Mouse (Mus musculus): ENCODE data around the gene Aloxe3.
"Not testable (repeated sequence)": the region's sequence is repeated elsewhere in the genome, so short reads cannot be mapped to it uniquely, and the experiment has no call there.

Aloxe3 gene

DNA sequence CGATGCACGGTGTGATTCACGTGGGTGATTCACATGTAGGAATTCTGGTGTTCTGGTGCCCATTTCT lies at the start of gene Aloxe3:
Gene Aloxe3 (plus strand): TSS at position 45 of the 67 bp plus-strand sequence.
- no peak for DNase-seq (ENCODE audit: low read depth, low spot score)

DNA sequence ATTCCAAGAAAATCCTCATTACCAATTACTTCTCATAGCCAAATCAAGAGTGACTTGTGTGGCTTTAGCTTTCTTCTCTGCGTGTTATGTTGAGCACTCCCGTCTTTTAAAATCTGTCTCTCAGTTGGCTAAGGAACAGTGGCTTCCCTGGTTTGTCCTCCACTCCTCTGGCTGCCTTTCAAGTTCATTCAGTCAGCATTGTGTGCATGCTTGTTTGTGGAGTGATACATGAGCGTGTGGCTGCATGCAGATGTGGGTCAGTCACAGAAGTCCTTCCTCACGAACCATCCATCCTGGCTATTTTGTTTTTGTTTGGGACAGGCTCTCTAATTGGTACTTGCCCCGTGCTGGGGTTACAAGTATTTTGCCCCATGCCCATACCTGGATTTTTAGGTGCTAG lies 49.1 kb upstream of the Aloxe3 start:
- no peak for DNase-seq (ENCODE audit: low read depth, low spot score)

DNA sequence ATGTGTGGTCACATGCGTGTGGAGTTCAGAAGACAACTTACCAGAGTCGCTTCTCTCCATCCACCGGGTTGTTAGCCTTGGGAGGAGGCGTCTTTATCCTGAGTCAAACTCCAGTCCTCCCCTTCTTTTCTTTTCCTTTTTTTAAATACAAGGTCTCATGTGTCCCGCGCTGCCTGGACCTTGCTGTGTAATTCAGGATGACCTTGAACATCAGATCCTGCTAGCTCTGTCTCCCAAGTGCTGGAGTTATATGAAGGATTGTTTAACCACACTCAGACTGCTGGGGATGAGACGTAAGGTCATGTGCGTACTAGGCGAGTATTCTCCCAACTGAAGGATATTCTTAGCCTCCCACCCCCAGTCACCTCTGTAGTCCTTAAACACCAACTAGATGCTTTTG lies 48.4 kb upstream of the Aloxe3 start:
- no peak for DNase-seq (ENCODE audit: low read depth, low spot score)

DNA sequence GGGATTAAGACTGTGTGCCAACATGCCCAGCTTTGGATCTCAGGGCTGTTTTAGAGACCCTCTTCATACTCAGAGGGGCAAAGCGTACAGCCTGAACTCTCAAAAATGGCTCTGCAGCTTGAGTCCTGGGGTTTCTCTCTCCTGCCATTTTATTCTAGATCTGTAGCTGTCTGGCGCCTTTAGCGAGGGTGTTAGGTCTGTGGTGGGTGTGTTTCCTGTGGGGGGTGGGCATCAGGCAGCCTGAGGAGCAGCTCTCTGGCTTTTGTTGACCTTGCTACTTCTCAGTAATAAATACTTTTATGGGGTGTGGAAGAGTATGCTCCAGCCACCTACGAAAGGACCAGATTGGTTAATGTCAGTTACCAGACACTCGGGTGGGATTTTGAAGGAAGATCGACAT lies 47.7 kb upstream of the Aloxe3 start:
- no peak for DNase-seq (ENCODE audit: low read depth, low spot score)

DNA sequence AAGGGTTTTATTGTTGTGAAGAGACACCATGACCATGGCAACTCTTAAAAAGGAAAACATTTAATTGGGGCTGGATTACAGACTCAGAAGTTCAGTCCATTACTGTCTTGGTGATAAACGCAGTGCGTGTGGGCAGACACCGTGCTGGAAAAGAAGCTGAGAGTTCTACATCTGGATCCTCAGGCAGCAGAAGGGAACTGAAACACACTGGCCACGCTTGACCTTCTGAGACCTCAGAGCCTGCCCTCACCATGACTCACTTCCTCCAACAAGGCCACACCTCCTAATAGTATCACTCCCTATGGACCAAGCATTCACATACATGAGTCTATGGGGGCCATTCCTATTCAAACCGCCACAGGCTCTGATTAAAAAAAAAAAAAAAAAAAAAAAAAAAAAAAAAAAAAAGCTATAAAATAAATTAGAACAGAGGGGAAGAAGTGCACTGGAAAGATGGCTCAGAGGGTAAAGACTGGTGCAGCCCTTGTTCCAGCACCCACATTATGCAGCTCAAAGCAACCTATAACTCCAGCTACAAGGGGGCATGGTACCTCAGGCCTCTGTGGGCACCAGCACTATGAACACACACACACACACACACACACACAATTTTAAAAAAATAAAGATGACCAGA lies 46.8 kb upstream of the Aloxe3 start:
- no peak for DNase-seq (ENCODE audit: low read depth, low spot score)

DNA sequence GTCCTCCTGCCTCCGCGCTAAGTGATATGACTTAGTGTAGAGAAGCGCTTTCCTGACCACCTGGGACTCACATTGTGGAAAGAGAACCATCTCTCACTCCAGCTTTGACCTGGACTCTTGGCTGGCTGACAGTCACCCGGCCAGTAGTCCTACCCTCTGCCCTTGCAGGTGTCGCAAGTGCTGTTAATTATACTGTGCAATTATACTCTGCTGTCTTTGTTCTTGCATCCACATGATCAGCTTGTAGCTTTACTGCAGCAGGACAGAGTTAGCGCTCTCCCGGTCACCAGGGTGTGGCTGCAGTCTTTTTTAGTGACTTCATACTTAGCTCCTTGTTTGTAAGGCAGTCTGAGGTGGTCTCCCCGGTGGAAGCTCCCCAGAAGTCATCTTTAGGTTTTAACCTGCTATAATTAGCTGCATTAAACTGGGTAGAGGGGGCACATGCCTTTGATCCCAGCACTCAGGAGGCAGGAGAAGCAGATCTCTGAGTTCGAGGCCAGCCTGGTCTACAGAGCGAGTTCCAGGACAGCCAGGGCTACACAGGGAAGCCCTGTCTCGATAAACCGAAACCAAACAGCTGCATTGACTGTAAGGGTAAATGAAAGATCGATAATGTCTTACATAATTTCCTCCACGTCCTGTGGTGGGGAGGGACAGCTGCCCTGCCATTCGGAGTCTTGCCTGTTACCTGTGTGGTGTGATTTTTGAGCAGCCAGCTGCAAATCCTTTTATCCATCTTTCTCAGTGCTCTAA lies 45.4 kb upstream of the Aloxe3 start:
- no peak for DNase-seq (ENCODE audit: low read depth, low spot score)

DNA sequence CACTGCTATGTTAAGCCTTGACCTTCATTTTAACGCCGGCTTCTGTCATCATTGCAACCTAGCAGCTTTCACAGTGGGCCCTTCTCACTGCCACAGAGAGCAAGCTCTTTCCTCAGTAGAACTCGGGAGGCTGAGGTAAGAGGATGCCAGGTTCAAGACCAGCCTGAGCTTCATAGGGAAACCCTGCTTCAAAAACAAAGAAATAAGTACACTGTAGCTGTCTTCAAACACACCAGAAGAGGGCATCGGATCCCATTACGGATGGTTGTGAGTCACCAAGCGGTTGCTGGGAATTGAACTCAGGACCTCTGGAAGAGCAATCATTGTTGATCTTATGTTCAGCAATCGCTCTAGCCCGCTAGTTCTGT lies 44.9 kb upstream of the Aloxe3 start:
- peak; percentile 72 for DNase-seq (ENCODE audit: low read depth, low spot score)

DNA sequence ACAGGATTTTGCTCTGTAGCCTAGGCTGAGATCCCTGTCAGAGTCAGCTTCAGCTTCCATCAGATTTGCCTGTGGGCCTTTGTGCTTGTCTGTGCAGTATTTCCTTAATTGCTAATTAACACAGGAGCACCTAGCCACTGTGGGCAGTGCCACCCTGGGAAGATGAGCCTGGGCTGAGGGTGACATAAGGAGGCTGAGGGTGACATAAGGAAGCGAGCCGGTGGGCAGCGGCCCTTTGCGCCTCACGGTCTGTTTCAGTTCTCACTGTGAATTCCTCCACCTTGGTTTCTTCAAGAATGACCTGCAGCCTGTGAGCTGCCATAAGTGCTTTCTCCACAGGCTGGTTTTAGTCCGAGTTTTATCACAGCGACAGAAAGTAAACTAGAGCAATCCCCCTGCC lies 44.1 kb upstream of the Aloxe3 start:
- DNase-seq (ENCODE audit: low read depth, low spot score) = no peak

DNA sequence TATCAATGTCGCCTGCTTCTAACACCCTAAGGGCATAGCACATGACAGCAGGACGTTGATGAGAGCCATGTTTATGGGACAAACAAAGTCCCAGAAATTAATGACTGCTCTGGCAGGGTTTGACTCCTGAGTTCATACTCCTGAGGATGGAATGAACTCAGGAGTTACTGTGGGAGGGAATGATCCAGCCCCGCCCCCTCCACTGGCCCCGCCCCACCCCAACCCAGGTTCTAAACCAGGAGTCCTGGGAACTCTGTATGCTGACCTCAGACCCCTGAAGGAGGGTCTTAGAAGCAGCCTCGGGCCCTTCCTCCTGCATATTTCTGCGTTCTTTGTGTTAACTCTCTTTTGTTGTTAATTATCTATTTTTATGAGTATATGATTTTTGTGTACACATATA lies 40.1 kb upstream of the Aloxe3 start:
- no peak for DNase-seq (ENCODE audit: low read depth, low spot score)

DNA sequence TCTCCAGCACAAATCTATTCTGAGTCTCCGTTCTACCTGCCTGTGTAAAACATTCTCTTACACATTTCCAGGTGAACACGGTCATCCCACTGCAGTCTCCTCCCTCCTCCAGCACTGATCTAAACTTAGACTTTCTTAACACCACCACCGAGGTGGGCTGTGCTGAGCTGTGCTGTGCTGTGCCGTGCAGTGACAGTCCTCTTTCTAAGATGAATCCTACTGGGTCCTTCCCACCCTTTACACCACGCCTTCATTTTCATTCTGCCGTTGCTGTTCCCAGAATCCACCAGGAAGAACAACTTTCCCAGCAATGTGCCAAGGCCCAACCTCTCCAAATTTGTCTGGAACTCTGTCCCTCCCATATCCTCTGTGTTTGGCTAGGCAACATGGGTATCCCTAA lies 39.3 kb upstream of the Aloxe3 start:
- no peak for DNase-seq (ENCODE audit: low read depth, low spot score)

DNA sequence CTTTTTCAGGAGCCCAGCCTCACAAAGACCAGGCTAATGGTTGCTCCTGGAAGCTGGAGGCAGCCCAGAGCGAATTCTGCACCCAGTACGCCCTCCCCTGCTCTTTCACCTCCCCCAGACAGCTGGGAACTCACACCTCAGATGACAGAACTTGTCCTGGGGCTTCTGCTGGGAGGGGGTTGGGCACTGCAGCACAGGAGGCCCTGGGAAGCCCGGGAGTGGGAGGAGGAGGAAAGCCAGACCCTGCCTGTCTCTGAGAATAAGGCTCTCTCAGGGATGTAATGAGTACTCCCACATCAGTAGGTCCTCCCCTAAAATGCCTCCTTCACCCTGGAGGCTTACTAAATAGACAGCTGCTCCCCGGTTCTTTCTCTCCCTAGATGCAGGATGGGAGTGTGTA lies 38.6 kb upstream of the Aloxe3 start:
- no peak for DNase-seq (ENCODE audit: low read depth, low spot score)

DNA sequence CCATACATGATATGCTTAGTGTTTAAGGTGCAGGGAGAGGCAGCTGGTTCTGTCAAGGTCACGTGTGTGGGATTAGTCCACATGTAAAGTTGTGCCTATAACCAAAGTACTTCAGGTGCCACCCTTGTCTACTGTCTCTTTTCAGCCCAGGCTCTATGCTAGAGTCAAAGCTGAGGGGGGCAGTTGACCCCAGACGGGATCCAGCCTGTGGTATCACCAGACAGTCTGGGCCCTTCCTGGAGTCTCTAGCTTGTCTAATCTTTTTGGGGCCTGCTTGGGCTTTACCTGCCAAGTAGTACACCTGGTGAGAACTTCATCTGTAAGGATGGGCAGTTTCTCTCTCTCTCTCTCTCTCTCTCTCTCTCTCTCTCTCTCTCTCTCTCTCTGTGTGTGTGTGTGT lies 38.1 kb upstream of the Aloxe3 start:
- DNase-seq (ENCODE audit: low read depth, low spot score) = no peak

DNA sequence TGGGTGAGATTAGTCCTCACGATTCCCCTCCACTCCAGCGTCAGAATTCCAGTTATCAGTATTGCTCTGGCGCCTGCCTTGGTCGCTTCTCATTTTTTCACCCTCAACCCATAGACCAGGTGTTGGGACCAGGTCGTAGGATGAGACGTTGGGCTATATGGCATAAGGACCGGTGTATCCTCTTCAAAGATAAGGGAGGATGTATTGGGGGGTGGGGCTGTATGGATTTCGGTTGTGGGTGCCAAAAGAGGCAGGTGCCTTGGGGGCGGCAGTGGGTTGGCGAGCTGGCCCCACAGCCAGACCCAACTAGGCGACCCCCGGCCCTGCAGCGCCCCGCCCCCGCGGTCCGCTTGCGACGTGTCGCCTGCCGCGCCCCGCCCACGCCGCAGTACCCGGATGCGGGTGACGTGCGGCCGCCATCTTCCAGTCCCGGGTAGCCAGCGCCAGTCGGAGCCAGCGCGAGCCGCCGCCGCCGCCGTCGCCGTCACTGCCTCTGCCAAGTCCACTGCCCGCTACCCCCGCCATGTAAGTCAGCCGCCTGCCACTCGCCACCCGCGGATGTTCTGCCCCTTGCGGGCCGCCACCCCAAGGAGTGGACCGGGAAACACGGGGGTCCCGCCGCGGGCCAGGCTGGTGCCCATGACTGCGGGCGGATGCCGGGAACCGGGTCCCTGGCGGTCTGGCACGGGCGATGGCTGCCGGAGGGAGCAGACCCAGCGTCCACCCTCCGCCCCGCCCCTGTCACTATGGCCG lies 37.4 kb upstream of the Aloxe3 start, which contains the start of gene Vamp2:
Gene Vamp2 (plus strand): TSS at position 388 of the 753 bp plus-strand sequence.
- peak; percentile 81 for DNase-seq (ENCODE audit: low read depth, low spot score)

DNA sequence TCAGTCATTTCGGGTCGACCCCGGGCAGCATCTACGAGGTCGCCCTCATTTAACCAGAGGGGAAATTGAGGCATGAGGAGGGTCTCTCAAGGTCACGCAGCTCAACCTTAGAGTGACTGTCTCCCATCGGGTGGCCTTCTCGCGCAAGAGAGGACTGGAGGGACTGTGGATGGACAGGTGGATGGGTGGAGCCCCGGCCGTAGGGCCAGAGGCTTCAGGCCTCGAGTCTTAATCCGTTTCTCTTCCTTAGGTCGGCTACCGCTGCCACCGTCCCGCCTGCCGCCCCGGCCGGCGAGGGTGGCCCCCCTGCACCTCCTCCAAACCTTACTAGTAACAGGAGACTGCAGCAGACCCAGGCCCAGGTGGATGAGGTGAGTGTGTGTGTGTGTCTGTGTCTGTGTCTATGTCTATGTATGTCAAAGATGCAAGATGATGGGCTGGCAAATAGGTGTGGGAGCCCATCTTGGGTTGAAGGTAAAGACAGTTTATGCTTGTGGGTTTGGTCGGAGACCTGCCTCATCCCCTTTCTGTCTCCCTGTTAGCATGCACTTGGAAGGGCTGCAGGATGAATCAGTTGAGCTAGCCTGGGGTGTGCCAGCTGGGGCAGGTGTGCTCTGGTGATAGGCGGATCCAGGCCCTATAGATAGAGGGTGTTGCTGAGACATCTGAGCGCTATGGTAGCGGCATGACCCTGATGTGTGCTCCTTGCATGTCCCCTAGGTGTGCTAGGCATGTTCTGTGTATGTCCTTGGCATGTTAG lies 36.7 kb upstream of the Aloxe3 start:
- DNase-seq (ENCODE audit: low read depth, low spot score) = no peak

DNA sequence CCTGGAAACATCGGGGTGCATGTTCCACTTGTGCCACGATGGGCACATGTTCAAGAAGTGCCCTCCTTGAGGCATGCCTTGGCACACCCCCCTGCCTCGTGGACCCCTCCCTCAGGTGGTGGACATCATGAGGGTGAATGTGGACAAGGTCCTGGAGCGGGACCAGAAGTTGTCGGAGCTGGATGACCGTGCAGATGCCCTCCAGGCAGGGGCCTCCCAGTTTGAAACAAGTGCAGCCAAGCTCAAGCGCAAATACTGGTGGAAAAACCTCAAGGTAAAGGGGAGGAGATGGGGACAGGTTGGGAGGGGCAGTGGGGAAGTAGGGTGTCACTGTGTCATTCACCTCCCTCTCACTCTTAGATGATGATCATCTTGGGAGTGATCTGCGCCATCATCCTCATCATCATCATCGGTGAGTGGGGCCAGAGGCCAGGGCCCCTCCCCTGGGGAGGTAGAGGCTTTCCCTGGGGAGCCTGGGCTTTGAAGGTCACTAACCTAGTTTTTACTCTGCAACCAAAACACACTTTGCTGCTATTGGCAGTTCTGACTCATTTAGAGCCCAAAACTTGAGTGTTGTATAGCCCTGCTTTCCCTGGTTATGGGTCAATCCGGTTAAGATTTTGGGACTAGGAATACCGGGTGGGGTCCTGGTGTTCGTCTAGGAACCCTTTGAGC lies 35.9 kb upstream of the Aloxe3 start:
- no peak for DNase-seq (ENCODE audit: low read depth, low spot score)

DNA sequence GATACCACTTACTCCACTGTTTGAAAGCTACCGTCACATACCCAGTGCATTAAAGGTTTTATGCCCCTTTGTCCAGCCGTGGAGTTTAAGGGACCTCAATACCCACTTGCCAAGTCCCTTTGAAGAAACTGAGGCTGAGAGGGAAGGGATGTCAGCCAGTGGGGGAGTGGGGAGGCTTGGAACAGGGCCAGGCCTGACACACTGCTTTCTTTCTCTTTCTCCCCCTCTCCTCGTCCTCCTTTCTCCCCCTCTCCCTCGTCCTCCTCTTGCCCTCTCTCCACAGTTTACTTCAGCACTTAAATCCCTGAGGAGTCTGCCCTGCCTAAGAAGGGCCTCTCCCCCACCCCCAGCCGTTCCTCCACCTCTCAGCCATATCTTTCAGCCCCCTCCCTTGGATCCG lies 35.3 kb upstream of the Aloxe3 start:
- no peak for DNase-seq (ENCODE audit: low read depth, low spot score)

DNA sequence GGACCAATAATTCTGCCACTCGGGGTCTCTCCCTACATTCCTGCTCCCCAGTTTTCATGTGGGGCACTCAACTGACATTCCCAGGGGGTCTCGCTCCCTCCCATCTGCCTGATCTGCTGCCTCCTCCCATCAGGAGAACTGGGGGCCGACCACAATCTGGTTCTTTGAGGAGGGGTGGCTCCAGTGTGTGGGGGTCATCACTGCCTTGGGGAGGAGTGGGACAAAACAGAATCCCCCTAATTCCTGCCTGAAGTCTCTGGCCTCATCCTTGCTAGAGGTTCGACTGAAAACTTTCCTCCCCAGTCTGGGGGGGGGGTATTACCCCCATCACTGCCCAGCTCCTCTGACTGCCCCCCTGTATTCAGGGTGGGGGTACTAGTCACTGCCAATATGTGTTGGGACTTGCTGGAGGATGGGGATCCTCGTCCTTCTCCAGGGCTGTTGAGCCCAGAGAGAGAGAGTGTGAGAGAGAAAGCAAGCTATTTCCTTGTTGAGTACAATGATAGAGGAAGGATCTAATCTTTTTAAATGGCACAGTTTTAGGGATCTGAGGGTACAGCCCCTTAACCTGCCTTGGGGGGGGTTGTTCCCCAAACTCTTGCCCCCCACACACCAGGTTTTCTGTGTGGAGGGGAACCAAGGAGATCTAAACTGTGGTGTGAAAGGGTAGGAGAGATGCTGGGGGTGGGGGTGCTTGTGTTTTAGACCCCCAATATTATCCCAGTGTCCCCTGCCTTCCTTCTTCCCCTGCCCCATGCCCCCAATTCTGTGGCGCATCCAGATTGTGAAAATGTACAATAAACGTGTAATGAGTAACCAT lies 33.9 kb upstream of the Aloxe3 start:
- no peak for DNase-seq (ENCODE audit: low read depth, low spot score)

DNA sequence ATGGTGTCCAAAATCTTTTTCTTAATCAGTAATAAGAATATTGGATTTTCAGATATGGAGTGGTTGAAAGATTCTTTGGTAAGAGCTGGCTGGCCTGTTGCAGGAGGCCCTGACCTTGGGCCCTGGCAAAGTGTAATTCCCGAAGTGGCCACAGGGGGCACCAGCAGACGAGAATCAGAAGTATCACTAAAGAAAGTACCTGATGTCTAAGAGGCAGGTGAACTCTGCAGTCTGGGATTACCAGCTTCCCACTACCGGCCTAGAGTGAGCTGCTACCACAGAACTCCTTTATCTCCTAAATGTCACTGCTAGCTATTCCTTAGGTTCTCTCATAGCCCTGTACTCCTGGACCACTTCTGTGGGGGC lies 33.3 kb upstream of the Aloxe3 start:
- peak; percentile 83 for DNase-seq (ENCODE audit: low read depth, low spot score)

DNA sequence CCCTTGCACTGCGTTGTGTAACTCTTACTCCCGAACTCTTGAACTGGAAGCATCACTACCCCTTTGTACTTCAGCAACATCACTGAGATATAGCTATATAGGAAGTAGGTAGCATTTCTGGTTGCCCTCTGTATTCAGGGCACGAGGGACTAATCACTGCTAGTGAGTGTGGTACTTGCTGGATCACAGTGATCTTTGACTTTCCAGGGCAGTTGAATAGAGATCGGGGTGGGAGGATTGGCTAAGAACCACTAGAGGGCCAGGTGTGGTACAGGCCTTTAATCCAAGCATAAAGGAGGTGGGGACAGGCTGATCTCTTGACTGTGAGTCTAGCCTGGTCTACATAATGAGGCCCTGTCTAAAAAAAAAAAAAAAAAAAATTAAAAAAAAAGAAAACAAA lies 32.8 kb upstream of the Aloxe3 start:
- peak; percentile 60 for DNase-seq (ENCODE audit: low read depth, low spot score)

DNA sequence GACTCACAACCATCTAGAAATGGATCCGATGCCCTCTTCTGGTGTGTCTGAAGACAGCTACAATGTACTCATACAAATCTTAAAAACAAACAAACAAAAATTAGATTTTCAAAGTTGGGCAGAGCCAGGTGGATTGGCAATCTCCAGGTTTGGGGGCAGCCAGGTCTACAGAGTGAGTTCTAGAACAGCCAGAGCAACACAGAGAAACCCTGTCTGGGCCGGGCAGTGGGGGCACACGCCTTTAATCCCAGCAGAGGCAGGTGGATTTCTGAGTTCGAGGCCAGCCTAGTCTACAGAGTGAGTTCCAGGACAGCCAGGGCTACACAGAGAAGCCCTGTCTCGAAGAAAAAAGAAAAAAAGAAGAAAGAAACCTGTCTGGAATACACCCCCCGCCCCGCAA lies 31.8 kb upstream of the Aloxe3 start:
- not testable (repeated sequence) for DNase-seq (ENCODE audit: low read depth, low spot score)

DNA sequence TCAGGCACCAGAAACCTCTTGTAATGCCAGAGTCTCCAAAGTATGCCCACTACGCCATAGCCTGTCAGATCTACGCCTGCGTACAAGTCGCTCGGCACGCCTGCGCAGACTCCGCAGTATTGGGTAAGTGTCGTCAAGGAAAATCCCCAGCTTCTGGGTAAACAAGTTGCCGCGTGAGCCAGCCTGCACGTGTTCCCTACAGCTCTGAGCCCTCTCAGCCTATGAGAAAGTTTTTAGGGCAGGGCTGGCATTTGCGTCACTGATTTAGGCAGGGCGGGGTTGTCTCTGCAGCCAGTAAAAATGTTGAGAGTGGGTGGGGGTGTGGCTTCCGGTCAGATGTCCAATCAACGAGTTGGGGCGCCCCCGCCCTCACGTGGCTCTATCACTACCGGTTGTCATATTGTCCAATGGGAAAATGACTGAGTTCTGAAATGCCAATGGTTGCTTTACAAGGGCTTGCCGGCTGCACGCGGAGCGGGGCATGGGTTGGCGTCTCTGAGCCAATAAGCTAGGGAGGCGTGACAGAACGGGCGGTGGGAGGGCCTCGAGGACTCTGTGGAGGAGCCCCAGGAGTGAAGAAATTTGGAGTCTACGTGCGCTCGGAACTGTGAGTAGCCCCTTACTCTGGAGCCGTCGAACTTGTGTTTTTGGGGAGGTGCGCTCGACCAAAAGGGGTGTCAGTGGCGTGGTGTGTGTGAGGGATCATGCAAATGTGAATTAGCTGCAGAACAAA lies 30.8 kb upstream of the Aloxe3 start, which contains the start of gene Per1:
Gene Per1 (plus strand): TSS at position 521 of the 733 bp plus-strand sequence.
- DNase-seq (ENCODE audit: low read depth, low spot score) = peak; percentile 100

All from ES-CJ7 (cell line).